Mouse (Mus musculus) CH12.LX (cell line): ENCODE results near the gene Dnajc16. TPM values are rescaled to one million over a fixed set of nuclear protein-coding genes. Genes with fewer than 3 reads are reported as not detected.
A peak's percentile ranks its signal among the peaks of the same experiment; 100 is the strongest.

Experiments used
- DNase-seq: peaks from one replicate; pipeline ENCODE4 v3.0.0-alpha.2; 2013; ENCODE audit errors: extremely low read depth
- H3K27ac ChIP-seq: 2 replicates; pipeline ENCODE4 v1.5.1; 2012; ENCODE audit warnings: low read depth, mild to moderate bottlenecking, control low read depth, moderate library complexity; ENCODE audit not compliant: insufficient read depth
- H3K27me3 ChIP-seq: replicated peaks from 2 replicates; pipeline ENCODE3; 2012; ENCODE audit warnings: inconsistent platforms
- H3K36me3 ChIP-seq, 2 experiments: replicated peaks in 1 of 2; 2 replicates each; pipeline versions ENCODE3 to v1.6.1; 2012; ENCODE audit warnings: inconsistent platforms in 1 of 2, low read length in 1 of 2, mild to moderate bottlenecking in 1 of 2, mixed read lengths in 1 of 2, moderate library complexity in 1 of 2; ENCODE audit not compliant: control insufficient read depth in 1 of 2, insufficient read depth in 1 of 2
- H3K4me1 ChIP-seq, 2 experiments: 2 replicates each; pipeline ENCODE4 v1.6.1; 2012; ENCODE audit warnings: inconsistent platforms in 1 of 2, moderate library complexity in 1 of 2; ENCODE audit not compliant: insufficient read depth in 2 of 2, control insufficient read depth in 1 of 2
- H3K4me2 ChIP-seq: 2 replicates; pipeline ENCODE4 v1.6.1; 2012; ENCODE audit warnings: low read depth, mild to moderate bottlenecking, control low read depth; ENCODE audit not compliant: poor library complexity, insufficient read depth, severe bottlenecking
- H3K4me3 ChIP-seq, 3 experiments: fragments of 150-350 bp in 1 of 3; sonication (generic) in 1 of 3; replicated peaks in 1 of 3; 2 replicates each; pipeline versions ENCODE3 to v1.5.1; 2011 to 2012; ENCODE audit warnings: low read depth in 2 of 3, low read length in 2 of 3, mild to moderate bottlenecking in 2 of 3, moderate library complexity in 2 of 3, control low read depth in 1 of 3, improper control_type of control experiment in 1 of 3, inconsistent platforms in 1 of 3, mixed read lengths in 1 of 3; ENCODE audit not compliant: poor library complexity in 1 of 3
- H3K79me2 ChIP-seq: replicated peaks from 2 replicates; pipeline ENCODE4 v1.6.1; 2012; ENCODE audit warnings: mild to moderate bottlenecking, moderate library complexity; ENCODE audit not compliant: control insufficient read depth, poor library complexity, insufficient read depth, severe bottlenecking; ENCODE audit errors: extremely low read depth
- H3K9ac ChIP-seq: 2 replicates; pipeline ENCODE4 v1.6.1; 2012; ENCODE audit warnings: low read depth, mild to moderate bottlenecking, control low read depth, moderate library complexity; ENCODE audit not compliant: insufficient read depth
- H3K9me3 ChIP-seq: replicated peaks from 2 replicates; pipeline ENCODE3; 2012; ENCODE audit warnings: low read length, inconsistent platforms, mixed read lengths
- BHLHE40 ChIP-seq: IDR thresholded peaks from 2 replicates; pipeline ENCODE4 v1.6.1; 2011; ENCODE audit warnings: mild to moderate bottlenecking, low read depth, low read length, improper control_type of control experiment
- CHD1 ChIP-seq: IDR thresholded peaks from 2 replicates; pipeline ENCODE4 v1.6.1; 2012; ENCODE audit warnings: low read depth, low read length, improper control_type of control experiment, inconsistent platforms
- CHD2 ChIP-seq: IDR thresholded peaks from 2 replicates; pipeline ENCODE4 v1.6.1; 2011; ENCODE audit warnings: low read length, improper control_type of control experiment
- CTCF ChIP-seq, 2 experiments: IDR thresholded peaks in 1 of 2; conservative IDR thresholded peaks in 1 of 2; 2 replicates each; pipeline ENCODE4 v1.5.1; 2011 to 2012; ENCODE audit warnings: low read depth in 2 of 2, low read length in 2 of 2, improper control_type of control experiment in 1 of 2, inconsistent platforms in 1 of 2, mild to moderate bottlenecking in 1 of 2, moderate library complexity in 1 of 2
- E2F4 ChIP-seq: IDR thresholded peaks from 2 replicates; pipeline ENCODE4 v1.6.1; 2011; ENCODE audit warnings: low read depth, low read length, improper control_type of control experiment; ENCODE audit not compliant: insufficient replicate concordance
- EP300 ChIP-seq: IDR thresholded peaks from 2 replicates; pipeline ENCODE4 v1.6.1; 2011; ENCODE audit warnings: low read length, improper control_type of control experiment
- ETS1 ChIP-seq: conservative IDR thresholded peaks from 2 replicates; pipeline ENCODE4 v1.6.1; 2012; ENCODE audit warnings: low read depth, mild to moderate bottlenecking, inconsistent platforms, low read length, improper control_type of control experiment, moderate library complexity
- IRF4 ChIP-seq: IDR thresholded peaks from 2 replicates; pipeline ENCODE4 v1.6.1; 2014; ENCODE audit warnings: low read depth, mild to moderate bottlenecking, inconsistent platforms, low read length, improper control_type of control experiment
- JUN ChIP-seq: IDR thresholded peaks from 2 replicates; pipeline ENCODE4 v1.6.1; 2011; ENCODE audit warnings: low read depth, mild to moderate bottlenecking, low read length, improper control_type of control experiment, moderate library complexity; ENCODE audit not compliant: insufficient read depth
- JUND ChIP-seq: conservative IDR thresholded peaks from 2 replicates; pipeline ENCODE4 v1.6.1; 2011; ENCODE audit warnings: low read depth, low read length, improper control_type of control experiment
- MAFK ChIP-seq: IDR thresholded peaks from 2 replicates; pipeline ENCODE4 v1.6.1; 2011; ENCODE audit warnings: low read length, improper control_type of control experiment; ENCODE audit not compliant: insufficient replicate concordance
- MAX ChIP-seq: IDR thresholded peaks from 2 replicates; pipeline ENCODE4 v1.6.1; 2011; ENCODE audit warnings: low read length, improper control_type of control experiment
- MAZ ChIP-seq: IDR thresholded peaks from 2 replicates; pipeline ENCODE4 v1.6.1; 2012; ENCODE audit warnings: low read depth, mild to moderate bottlenecking, inconsistent platforms, low read length, improper control_type of control experiment, moderate library complexity
- MXI1 ChIP-seq: IDR thresholded peaks from 2 replicates; pipeline ENCODE4 v1.6.1; 2011; ENCODE audit warnings: mild to moderate bottlenecking, low read depth, low read length, improper control_type of control experiment
- NRF1 ChIP-seq: IDR thresholded peaks from 2 replicates; pipeline ENCODE4 v1.6.1; 2014; ENCODE audit warnings: low read depth, mild to moderate bottlenecking, inconsistent platforms, low read length, improper control_type of control experiment, moderate library complexity
- PAX5 ChIP-seq: IDR thresholded peaks from 2 replicates; pipeline ENCODE4 v1.6.1; 2012; ENCODE audit warnings: low read length, inconsistent platforms, mixed read lengths
- POLR2A ChIP-seq: IDR thresholded peaks from 2 replicates; pipeline ENCODE4 v1.6.1; 2011; ENCODE audit warnings: low read depth, mild to moderate bottlenecking, improper control_type of control experiment, low read length
- POLR2AphosphoS2 ChIP-seq: IDR thresholded peaks from 2 replicates; pipeline ENCODE4 v1.6.1; 2011; ENCODE audit warnings: low read depth, low read length, improper control_type of control experiment
- RAD21 ChIP-seq: IDR thresholded peaks from 2 replicates; pipeline ENCODE4 v1.6.1; 2011; ENCODE audit warnings: low read depth, mild to moderate bottlenecking, low read length, improper control_type of control experiment, moderate library complexity
- SMC3 ChIP-seq: IDR thresholded peaks from 2 replicates; pipeline ENCODE4 v1.6.1; 2011; ENCODE audit warnings: low read depth, low read length, improper control_type of control experiment
- TBP ChIP-seq: conservative IDR thresholded peaks from 2 replicates; pipeline ENCODE4 v1.6.1; 2011; ENCODE audit warnings: low read depth, low read length, improper control_type of control experiment
- USF2 ChIP-seq: conservative IDR thresholded peaks from 2 replicates; pipeline ENCODE4 v1.6.1; 2011; ENCODE audit warnings: low read depth, low read length, improper control_type of control experiment
- ZC3H11A ChIP-seq: IDR thresholded peaks from 2 replicates; pipeline ENCODE4 v1.6.1; 2012; ENCODE audit warnings: low read depth, mild to moderate bottlenecking, inconsistent platforms, low read length, improper control_type of control experiment
- ZKSCAN1 ChIP-seq: IDR thresholded peaks from 2 replicates; pipeline ENCODE4 v1.6.1; 2012; ENCODE audit warnings: low read depth, inconsistent platforms, low read length, improper control_type of control experiment, borderline replicate concordance
- ZMIZ1 ChIP-seq: IDR thresholded peaks from 2 replicates; pipeline ENCODE4 v1.6.1; 2012; ENCODE audit warnings: low read depth, mild to moderate bottlenecking, inconsistent platforms, low read length, improper control_type of control experiment
- ZNF384 ChIP-seq: IDR thresholded peaks from 2 replicates; pipeline ENCODE4 v1.6.1; 2012; ENCODE audit warnings: low read depth, low read length, improper control_type of control experiment, inconsistent platforms
- dilution Hi-C: fragments of 300-500 bp; cut with MboI; formaldehyde crosslinking; loops from 2 replicates; pipeline ENCODE4 v1.14.3; 2020; ENCODE audit warnings: low sequenced_read_pairs; ENCODE audit not compliant: extremely low pct_unique_long_range_greater_than_20kb, extremely low pct_ligation_motif_present
- in situ Hi-C: fragments of 300-500 bp; cut with MboI; formaldehyde crosslinking; loops from 3 replicates; pipeline ENCODE4 v1.14.3; 2019; ENCODE audit warnings: low sequenced_read_pairs, low pct_ligation_motif_present, low pct_unique_long_range_greater_than_20kb, mixed read lengths
- polyA plus RNA-seq: library from polyadenylated mRNA; unstranded; fragments of >175 nt; gene quantifications from 2 replicates; pipeline ENCODE4 v1.2.1, GENCODE M21; 2012; ENCODE audit warnings: low read depth; ENCODE audit not compliant: insufficient read length
- total RNA-seq, 2 experiments: library from RNA; depleted of rRNA; stranded (reverse); fragments of 300-350 nt in 1 of 2; fragments of >200 nt in 1 of 2; gene quantifications; 2 replicates each; pipeline ENCODE4 v1.2.3; 2012 to 2014

Dnajc16 gene
- total and polyA plus RNA-seq, 3 experiments, result 3.1 to 7.4 (median 5.9) TPM

GRCm38 (mm10) chr4:141765008-141765407 is 25.7 kb downstream of the Dnajc16 start:
- dilution Hi-C loops, result no loop called here
- Histone ChIP-seq H3K27ac (no peak overlapping the region), H3K27me3 (no peaks in the 10 kb centered on the region), H3K4me3 (no peak overlapping the region), H3K9me3 (no peaks in the 10 kb centered on the region), H3K79me2 (no peaks in the 10 kb centered on the region), H3K36me3 (peaks cover 40 to 76% of the 10 kb centered on the region in 2 experiments), H3K4me2 (no peak overlapping the region), H3K4me1 (peaks cover 23 to 63% of the 10 kb centered on the region in 2 experiments), H3K9ac (no peak overlapping the region)
- DNase-seq, result peak; percentile 71
- in situ Hi-C loops, result no loop called here
- no peak for TF ChIP-seq ZNF384
- TF ChIP-seq POLR2A, result no peak
- peak; percentile 58 for TF ChIP-seq BHLHE40
- no peak for TF ChIP-seq RAD21
- TF ChIP-seq ETS1, result 0 out of 2 replicates have a peak, but pooled peaks have one; percentile 9
- no peak for TF ChIP-seq JUN
- peak; percentile 17; the same call in 1 of the 2 replicates for TF ChIP-seq IRF4
- 0 out of 2 replicates have a peak, but pooled peaks have one; percentile 22 for TF ChIP-seq JUND
- peak; percentile 26 for TF ChIP-seq EP300
- no peak for TF ChIP-seq NRF1
- no peak for TF ChIP-seq ZC3H11A
- no peak for TF ChIP-seq CHD2
- no peak for TF ChIP-seq POLR2AphosphoS2
- TF ChIP-seq E2F4, result no peak
- TF ChIP-seq MXI1, result no peak
- no peak for TF ChIP-seq CHD1

DNA sequence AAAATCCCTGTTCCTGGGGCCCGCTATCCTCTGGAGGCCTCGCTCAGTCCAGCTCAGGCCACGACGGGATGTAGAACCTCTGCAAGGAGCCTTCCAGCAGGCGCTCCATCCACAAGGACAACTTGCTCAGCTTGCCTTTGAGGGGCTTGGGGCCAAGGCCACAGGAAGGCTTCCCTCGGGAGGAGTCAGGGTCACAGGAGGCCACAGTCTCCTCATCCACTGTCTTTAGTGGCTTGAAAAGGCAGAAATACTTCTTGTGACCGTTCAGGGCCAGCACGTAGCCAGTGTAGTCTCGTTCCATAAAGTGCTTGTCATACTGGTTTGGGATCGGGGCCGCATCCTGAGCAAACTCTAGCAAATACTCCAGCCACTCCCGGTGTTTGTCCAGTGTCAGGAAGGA is 27.3 kb downstream of the Dnajc16 start:
- no peak overlapping the region for H3K27ac ChIP-seq
- no peak overlapping the region for H3K9ac ChIP-seq
- no peak overlapping the region for H3K4me2 ChIP-seq
- peaks cover 33 to 66% of the 10 kb centered on the region in 2 experiments for H3K36me3 ChIP-seq
- in situ Hi-C loops, result no loop called here
- dilution Hi-C loops, result no loop called here
- no peaks in the 10 kb centered on the region for H3K79me2 ChIP-seq
- DNase-seq, result no peak
- no peak overlapping the region for H3K4me3 ChIP-seq
- H3K4me1 ChIP-seq, result peaks cover 23 to 63% of the 10 kb centered on the region in 2 experiments
- H3K9me3 ChIP-seq, result no peaks in the 10 kb centered on the region
- no peak for TF ChIP-seq MAX
- no peak for TF ChIP-seq PAX5
- no peak for TF ChIP-seq USF2
- no peak for TF ChIP-seq ZMIZ1
- TF ChIP-seq CTCF (conservative IDR thresholded peaks at IDR 0.05 in 1 of 2, IDR thresholded peaks at IDR 0.05 in 1 of 2; ENCODE audit: low read depth in 2 of 2, low read length in 2 of 2), result no peak
- no peak for TF ChIP-seq ZKSCAN1
- TF ChIP-seq ZC3H11A, result no peak
- TF ChIP-seq MAZ, result no peak
- TF ChIP-seq SMC3, result no peak
- no peak for TF ChIP-seq TBP
- TF ChIP-seq MAFK, result no peak
- H3K27me3 ChIP-seq, result no peaks in the 10 kb centered on the region
